Mouse (Mus musculus) bone marrow, adult 2 months (tissue): ENCODE measurements at regions not wholly inside any gene's neighbourhood (a gene's known extent, or its start where the extent isn't known, plus 50 kb on each side); places are given as distances from the start of the nearest gene placed in this dataset.

ENCODE experiments used
- CTCF ChIP-seq: fragments of 200-500 bp; IDR thresholded peaks from 2 replicates; pipeline ENCODE4 v1.5.1; 2011; ENCODE audit warnings: low read length, control low read depth; ENCODE audit not compliant: control insufficient read depth, insufficient read depth
- POLR2A ChIP-seq: fragments of 200-500 bp; IDR thresholded peaks from 2 replicates; pipeline ENCODE4 v1.6.1; 2011; ENCODE audit warnings: low read depth, mild to moderate bottlenecking, control low read depth, low read length, borderline replicate concordance; ENCODE audit not compliant: control insufficient read depth

GRCm38 (mm10) chr5:101381361-101381760 lies 283.4 kb downstream of the Nkx6-1 start:
- TF ChIP-seq CTCF (no peak), POLR2A (no peak)
